Comparison of ENCODE assay signal across 9 mouse cellular contexts in the genomic region with DNA sequence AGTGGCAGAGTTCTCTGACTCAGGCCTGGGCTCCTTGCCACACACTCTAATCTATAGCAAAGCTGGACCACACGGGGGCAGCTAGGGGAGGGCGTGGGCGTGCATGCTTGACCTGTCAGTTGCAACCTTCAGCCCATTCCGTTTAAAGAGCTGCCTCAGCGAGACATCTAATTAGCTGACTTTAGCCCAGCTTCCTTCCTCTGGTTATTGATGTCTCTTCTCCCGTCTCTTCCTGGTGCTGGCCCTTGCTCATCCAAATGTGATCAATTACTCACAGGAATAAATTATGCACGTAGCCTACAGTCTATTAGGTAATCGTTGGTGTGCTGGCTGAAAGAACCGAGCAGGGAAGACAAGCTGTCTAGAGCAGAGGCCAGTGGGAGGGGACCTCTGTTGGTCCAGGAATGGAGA.
A peak's percentile ranks its signal among the peaks of the same experiment; 100 is the strongest.
DNase-seq lines count a peak whose midpoint lies in the region; ATAC-seq and TF ChIP-seq lines count a peak whose summit lies in the region.
"Had no signal": no experiment of that assay in that cellular context is flagged by ENCODE, and none has a peak within 500 bp of the region (broad histone marks: within the 10 kb centered on the region; RNA-seq: fewer than 3 reads in every experiment).

No protein-coding gene starts in this region.

- ATAC-seq in liver, postnatal 0 days, result peak; percentile 54; the same call in 1 of the 2 replicates
- ATAC-seq in liver, embryonic 12.5 days, result no peak
- ATAC-seq in cerebellum, adult (ENCODE audit: insufficient number of reproducible peaks, low FRiP score, low TSS enrichment), result no peak

- DNase-seq in cerebellum, postnatal 14 days, result peak; percentile 35
- DNase-seq in cerebellum, adult 11-12 months, result no peak
- peak; percentile 63 for DNase-seq in liver, postnatal 0 days
- peak; percentile 61 for DNase-seq in embryo, embryonic 11 days
- DNase-seq in natural killer cell, adult 2 months (ENCODE audit: low spot score in 2 of 2), result peak; percentile 61
- DNase-seq in frontal cortex, postnatal 10 days (ENCODE audit: low spot score in 2 of 2), result no peak
- DNase-seq: liver, embryonic 13.5 days had no signal

- H3K27ac ChIP-seq in liver, postnatal 0 days (ENCODE audit: low read depth), result no peak overlapping the region
- H3K27ac ChIP-seq in liver, embryonic 12.5 days, result no peak overlapping the region
- H3K27ac ChIP-seq: liver, embryonic 13.5 days had no signal

- H3K4me2 ChIP-seq in liver, postnatal 0 days (ENCODE audit: low read depth, low read length), result no peak overlapping the region
- no peak overlapping the region for H3K4me2 ChIP-seq in liver, embryonic 12.5 days
- H3K4me2 ChIP-seq: liver, embryonic 13.5 days had no signal

- H3K36me3 ChIP-seq in liver, postnatal 0 days (replicated peaks; ENCODE audit: insufficient read depth, low read length), result no peaks in the 10 kb centered on the region
- no peaks in the 10 kb centered on the region for H3K36me3 ChIP-seq in liver, embryonic 12.5 days
- H3K36me3 ChIP-seq: liver, embryonic 13.5 days had no signal

- H3K9ac ChIP-seq in liver, postnatal 0 days (replicated peaks), result no peak overlapping the region
- H3K9ac ChIP-seq in liver, embryonic 12.5 days, result no peak overlapping the region
- H3K9ac ChIP-seq: liver, embryonic 13.5 days had no signal

- TF ChIP-seq CTCF in liver, postnatal 0 days (IDR thresholded peaks at IDR 0.05; ENCODE audit: low read depth), result peak; percentile 59

- H3K4me1 ChIP-seq in liver, postnatal 0 days (ENCODE audit: insufficient read depth), result peaks cover 12% of the 10 kb centered on the region
- H3K4me1 ChIP-seq in liver, embryonic 12.5 days, result peaks cover 5% of the 10 kb centered on the region; the same call in 1 of the 2 replicates

- H3K27me3 ChIP-seq in liver, postnatal 0 days (ENCODE audit: insufficient read depth, low read length), result 0 out of 2 replicates have a peak, but pooled peaks cover 13% of the 10 kb centered on the region
- peaks cover 49% of the 10 kb centered on the region for H3K27me3 ChIP-seq in liver, embryonic 12.5 days (replicated peaks)

- 12% methylated on average over 9 of the region's 9 CpGs for WGBS in liver, postnatal 0 days (ENCODE audit: insufficient replicate concordance)
- WGBS in liver, embryonic 12.5 days (ENCODE audit: insufficient replicate concordance), result 13% methylated on average over 9 of the region's 9 CpGs

- no peaks in the 10 kb centered on the region for H3K9me3 ChIP-seq in liver, postnatal 0 days (ENCODE audit: low read length)
- no peaks in the 10 kb centered on the region for H3K9me3 ChIP-seq in liver, embryonic 12.5 days (replicated peaks)
- H3K9me3 ChIP-seq: liver, embryonic 13.5 days had no signal

- H3K4me3 ChIP-seq in liver, postnatal 0 days (ENCODE audit: low read depth, low read length), result no peak overlapping the region
- no peak overlapping the region for H3K4me3 ChIP-seq in liver, embryonic 12.5 days
- H3K4me3 ChIP-seq: liver, embryonic 13.5 days had no signal

- no peak for TF ChIP-seq EP300 in liver, postnatal 0 days (IDR thresholded peaks at IDR 0.05; ENCODE audit: low read depth)

Comparison
In these comparisons a context has a peak if more than half of its experiments do, and no peak if none do; other contexts are left out.
1. DNase-seq: peak in cerebellum, postnatal 14 days (2 of 2), liver, postnatal 0 days (single experiment), embryo, embryonic 11 days (single experiment) and natural killer cell, adult 2 months (2 of 2); none in cerebellum, adult 11-12 months (single experiment) and frontal cortex, postnatal 10 days (0 of 2).